23 mouse cellular contexts compared by ENCODE assay signal in the genomic region with DNA sequence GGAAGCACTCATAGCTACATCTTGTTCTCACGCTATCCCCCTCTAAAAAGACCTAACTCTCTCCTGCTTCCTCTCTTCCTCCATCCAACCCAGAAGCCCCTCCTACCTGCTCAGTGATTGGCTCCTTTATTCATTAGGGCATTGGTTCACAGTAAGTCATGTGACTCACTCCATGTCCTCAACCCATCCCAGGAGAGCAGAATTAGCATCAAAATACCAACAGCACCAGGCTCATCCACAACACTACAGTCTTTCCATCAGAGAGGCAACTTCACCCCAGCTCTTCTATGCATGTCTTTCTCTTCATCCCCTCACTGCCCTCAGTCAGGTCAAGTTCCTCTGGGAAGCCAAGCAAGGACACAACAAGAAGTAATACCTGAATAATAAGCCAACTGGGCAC. TPM values are rescaled to one million over a fixed set of nuclear protein-coding genes. Genes with fewer than 3 reads are reported as not detected.
DNase-seq lines count a peak whose midpoint lies in the region; TF ChIP-seq lines count a peak whose summit lies in the region.
"Had no signal": no experiment of that assay in that cellular context is flagged by ENCODE, and none has a peak within 500 bp of the region (broad histone marks: within the 10 kb centered on the region; RNA-seq: fewer than 3 reads in every experiment).

No protein-coding gene starts in this region.

- WGBS in heart, embryonic 10.5 days: 69% methylated on average over 1 of the region's 1 CpGs

- H3K9ac ChIP-seq in ES-E14 (ENCODE audit: insufficient read depth, low read depth, low read length, poor library complexity, severe bottlenecking): 0 out of 2 replicates have a peak overlapping the region, but pooled peaks have one; percentile 9
- H3K9ac ChIP-seq: liver, embryonic 14.5 days; neural tube, embryonic 15.5 days had no signal

- H3K27me3 ChIP-seq in heart, embryonic 10.5 days (ENCODE audit: insufficient read depth, poor library complexity, severe bottlenecking): no peaks in the 10 kb centered on the region
- H3K27me3 ChIP-seq: neural tube, embryonic 15.5 days had no signal

- H3K27ac ChIP-seq in heart, embryonic 10.5 days: no peak overlapping the region
- peak overlapping the region; percentile 61; the same call in 1 of the 2 replicates for H3K27ac ChIP-seq in ES-E14 (ENCODE audit: insufficient read depth, low read depth, low read length, poor library complexity, severe bottlenecking)
- H3K27ac ChIP-seq: hindbrain, embryonic 10.5 days; liver, embryonic 14.5 days; neural tube, embryonic 15.5 days had no signal

- H3K9me3 ChIP-seq in heart, embryonic 10.5 days: no peaks in the 10 kb centered on the region
- H3K9me3 ChIP-seq in ES-E14 (ENCODE audit: control insufficient read depth, insufficient read depth, low read depth, low read length): no peaks in the 10 kb centered on the region
- H3K9me3 ChIP-seq: hindbrain, embryonic 10.5 days; neural tube, embryonic 15.5 days had no signal

- in situ Hi-C loops in ES-E14 (cut with MboI; ENCODE audit: low sequenced_read_pairs in 2 of 2, unreplicated experiment in 2 of 2): no loop called here

- peak; percentile 29 for DNase-seq in heart, adult 11 months
- no peak for DNase-seq in heart, embryonic 10.5 days (ENCODE audit: low spot score)
- DNase-seq in retina, postnatal 1 day: peak; percentile 4
- DNase-seq in retina, embryonic 14.5 days (ENCODE audit: low spot score): no peak
- peak; percentile 78 for DNase-seq in ES-E14 (ENCODE audit: low read depth, low spot score)
- peak; percentile 16 for DNase-seq in brain, embryonic 14.5 days (ENCODE audit: low read depth)
- DNase-seq in B cell, adult 2 months: no peak
- no peak for DNase-seq in frontal cortex, postnatal 36 days (ENCODE audit: low spot score in 2 of 2)
- DNase-seq: adrenal gland, postnatal 10 days; cerebellum, adult 11-12 months; cerebellum, postnatal 14 days; heart, postnatal 14 days; kidney, adult 9 months; kidney, postnatal 10 days; layer of hippocampus, postnatal 36 days; liver; lung, adult 2 months; lung, postnatal 10 days; right cerebral cortex, adult 18-20 months had no signal

- H3K36me3 ChIP-seq in heart, embryonic 10.5 days: no peaks in the 10 kb centered on the region
- H3K36me3 ChIP-seq in ES-E14 (ENCODE audit: control insufficient read depth, insufficient read depth, low read length, poor library complexity, severe bottlenecking): no peaks in the 10 kb centered on the region
- H3K36me3 ChIP-seq: hindbrain, embryonic 10.5 days; neural tube, embryonic 15.5 days had no signal

- TF ChIP-seq CTCF in brain, embryonic 14.5 days (IDR thresholded peaks at IDR 0.05; ENCODE audit: borderline replicate concordance, extremely low read depth, insufficient read depth, insufficient read length): no peak

- no peaks in the 10 kb centered on the region for H3K4me1 ChIP-seq in heart, embryonic 10.5 days
- peaks cover 0 to 7% of the 10 kb centered on the region in 2 experiments; a peak in 2 of 4 replicates for H3K4me1 ChIP-seq in ES-E14 (ENCODE audit: control insufficient read depth in 2 of 2, insufficient read depth in 2 of 2, low read length in 2 of 2, poor library complexity in 1 of 2)
- H3K4me1 ChIP-seq: hindbrain, embryonic 10.5 days; neural tube, embryonic 15.5 days had no signal

- TF ChIP-seq POLR2A in brain, embryonic 14.5 days (IDR thresholded peaks at IDR 0.05; ENCODE audit: borderline replicate concordance, extremely low read depth, insufficient read depth, insufficient read length, poor library complexity, severe bottlenecking): no peak

- no peak overlapping the region for H3K4me3 ChIP-seq in heart, embryonic 10.5 days
- H3K4me3 ChIP-seq in ES-E14 (ENCODE audit: insufficient read depth in 1 of 2, low read depth in 1 of 2, low read length in 2 of 2, poor library complexity in 1 of 2, severe bottlenecking in 1 of 2): peak overlapping the region; percentile 20 to 53; a peak in 3 of 4 replicates
- H3K4me3 ChIP-seq: erythroblast, embryonic 14.5 days; hindbrain, embryonic 10.5 days; neural tube, embryonic 15.5 days had no signal

TF ChIP-seq in ES-E14, 5 proteins besides CTCF, POLR2A, EP300 and RAD21:
- no peak for TF ChIP-seq MAFK (IDR thresholded peaks at IDR 0.05; ENCODE audit: insufficient read depth, low read depth, low read length)
- no peak for TF ChIP-seq HCFC1 (IDR thresholded peaks at IDR 0.05; ENCODE audit: borderline replicate concordance, insufficient read depth, low read length)
- no peak for TF ChIP-seq ZNF384 (IDR thresholded peaks at IDR 0.05; ENCODE audit: low read depth, low read length)
- no peak for TF ChIP-seq CHD2 (IDR thresholded peaks at IDR 0.05; ENCODE audit: low read depth, low read length)
- TF ChIP-seq ZC3H11A (IDR thresholded peaks at IDR 0.05; ENCODE audit: borderline replicate concordance, low read depth, low read length): no peak

RNA-seq across cellular contexts. Expression of a gene that starts 37.4 kb away (rescaled TPM):
- polyA plus RNA-seq in heart, embryonic 10.5 days (2016; fragmentation: Nextera tagmentation; extraction: Ambion mirVana): 117 and 143 TPM in 2 replicates
- 24.3 and 25.6 TPM in 2 replicates for total RNA-seq in ES-E14 (2012; rRNA removed)
- 18.7 and 23.8 TPM in 2 replicates for polyA plus RNA-seq in brain, embryonic 14.5 days (2012; rRNA removed)

Comparison
In these comparisons a context has a peak if more than half of its experiments do, and no peak if none do; other contexts are left out.
1. DNase-seq: peak in heart, adult 11 months (single experiment), retina, postnatal 1 day (single experiment), ES-E14 (single experiment) and brain, embryonic 14.5 days (single experiment); none in heart, embryonic 10.5 days (single experiment), retina, embryonic 14.5 days (single experiment), B cell, adult 2 months (0 of 2) and frontal cortex, postnatal 36 days (0 of 2).